Mouse (Mus musculus) frontal cortex, adult 2 months (tissue): ENCODE measurements around the gene Serpina12. TPM values are rescaled to one million over a fixed set of nuclear protein-coding genes. Genes with fewer than 3 reads are reported as not detected.

Experiments used
- DNase-seq, 2 experiments: peaks; one replicate each; pipeline ENCODE4 v3.0.0; 2022; ENCODE audit warnings: low spot score in 1 of 2; ENCODE audit errors: extremely low spot score in 1 of 2
- polyA plus RNA-seq: library from polyadenylated mRNA; depleted of rRNA; stranded (reverse); fragments of >200 nt; gene quantifications from 2 replicates; pipeline ENCODE4 v1.2.3, GENCODE M21; 2012; rRNA removed

Serpina12 gene
- polyA plus RNA-seq, result not detected in 2 replicates

DNA sequence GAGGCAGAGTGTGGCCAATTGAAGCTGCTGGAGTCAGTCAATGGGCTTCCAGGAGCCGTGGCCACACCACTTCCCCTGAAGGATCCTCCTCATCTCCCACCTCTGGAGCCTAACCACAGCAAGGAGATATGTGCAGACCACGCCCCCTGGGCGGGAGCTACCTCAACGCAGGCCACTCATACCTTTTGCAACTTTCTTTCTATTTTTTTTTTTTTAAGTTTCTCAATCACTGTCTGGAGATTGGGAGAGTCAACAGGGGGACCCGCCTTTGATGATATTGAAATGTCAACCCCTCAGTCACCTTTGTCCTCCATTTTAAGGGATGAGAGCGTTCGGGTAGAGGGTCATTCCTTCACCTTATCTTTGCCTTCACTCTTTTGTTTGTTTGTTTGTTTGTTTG lies at the start of gene Serpina12:
TSS of gene Serpina12 (minus strand) at position 101 of the 400 bp plus-strand sequence.
- no peak for DNase-seq

DNA sequence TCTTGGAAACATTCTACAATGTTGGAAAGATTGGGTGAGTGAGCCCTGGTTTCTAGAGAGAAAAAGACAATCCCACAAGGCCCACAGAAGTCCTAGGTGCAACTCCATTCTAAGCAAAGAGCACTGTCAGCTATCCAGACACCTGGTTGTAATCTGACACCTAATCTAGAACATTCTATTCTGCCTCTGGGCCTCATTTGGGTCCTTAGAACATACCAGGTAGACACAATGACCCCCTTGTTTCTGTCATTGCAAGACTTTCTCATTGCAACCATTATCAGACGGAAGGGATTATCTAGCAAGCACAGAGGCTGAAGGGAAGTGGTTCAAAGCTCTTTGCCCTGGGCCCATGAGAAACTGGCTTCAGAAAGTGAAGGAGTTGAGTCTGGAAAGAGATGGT lies 47.1 kb upstream of the Serpina12 start:
- DNase-seq, result no peak

DNA sequence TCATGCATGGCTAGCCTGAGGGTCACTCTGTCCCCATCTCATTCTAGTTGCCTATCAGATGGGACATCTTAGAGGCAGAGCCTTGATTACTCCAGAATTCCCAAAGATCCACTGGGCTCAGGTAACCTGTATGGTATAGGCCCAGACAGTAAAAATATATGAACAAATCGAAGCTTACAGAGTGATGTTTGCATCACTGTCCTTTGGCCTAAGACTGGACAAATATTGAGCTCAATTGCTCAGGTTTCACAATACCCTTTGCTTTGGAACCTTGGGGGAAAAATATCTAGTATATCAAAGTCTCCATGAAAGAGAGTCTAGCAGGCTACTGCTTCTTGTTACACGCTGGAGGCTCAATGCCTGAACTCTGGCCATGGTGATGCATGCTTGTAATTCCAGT lies 45.9 kb upstream of the Serpina12 start:
- no peak for DNase-seq

DNA sequence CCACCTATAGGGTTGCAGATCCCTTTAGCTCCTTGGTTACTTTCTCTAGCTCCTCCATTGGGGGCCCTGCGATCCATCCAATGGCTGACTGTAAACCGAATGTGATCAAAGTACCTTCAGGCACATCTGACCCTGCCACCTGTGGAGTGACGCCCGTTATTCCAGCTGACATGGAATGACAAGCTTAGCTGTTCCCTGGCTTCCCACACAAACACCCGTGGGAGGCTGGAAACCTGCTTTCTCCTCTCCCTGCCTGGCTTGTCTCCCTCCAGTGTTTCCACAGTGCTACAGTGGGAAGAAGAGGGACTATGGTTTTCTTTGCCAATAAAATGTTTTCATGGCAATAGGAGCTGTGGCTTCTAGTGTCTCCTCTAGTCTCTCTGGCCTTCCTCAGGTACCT lies 28.0 kb upstream of the Serpina12 start:
- DNase-seq, result peak in 1 of 2 experiments; percentile 62

- DNase-seq, result no peak
Measured at GRCm38 (mm10) chr12:104071708-104072107, 27.5 kb upstream of the Serpina12 start.

DNA sequence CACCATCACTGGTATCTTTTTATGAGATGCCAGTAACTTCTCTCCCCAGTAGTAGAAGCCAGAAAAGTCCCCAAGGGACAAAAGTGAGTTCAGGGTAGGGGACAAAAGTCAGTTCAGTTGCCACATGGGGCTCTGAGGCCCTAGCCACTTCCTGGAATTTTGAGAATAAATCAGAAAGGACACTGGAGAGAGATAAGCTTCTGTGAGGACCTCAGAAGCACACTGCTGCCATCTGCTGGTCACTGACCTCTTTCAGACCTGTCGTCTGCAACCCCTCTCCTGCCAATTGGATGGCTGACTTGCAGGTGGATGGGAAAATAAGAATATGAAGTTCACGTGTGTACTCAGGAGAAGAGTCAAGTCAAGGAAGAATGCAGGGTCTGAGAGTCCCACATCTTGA lies 25.4 kb upstream of the Serpina12 start:
- DNase-seq, result peak; percentile 48 to 95

- DNase-seq, result peak; percentile 44 to 82
Measured at GRCm38 (mm10) chr12:104067549-104067948, 23.3 kb upstream of the Serpina12 start.

DNA sequence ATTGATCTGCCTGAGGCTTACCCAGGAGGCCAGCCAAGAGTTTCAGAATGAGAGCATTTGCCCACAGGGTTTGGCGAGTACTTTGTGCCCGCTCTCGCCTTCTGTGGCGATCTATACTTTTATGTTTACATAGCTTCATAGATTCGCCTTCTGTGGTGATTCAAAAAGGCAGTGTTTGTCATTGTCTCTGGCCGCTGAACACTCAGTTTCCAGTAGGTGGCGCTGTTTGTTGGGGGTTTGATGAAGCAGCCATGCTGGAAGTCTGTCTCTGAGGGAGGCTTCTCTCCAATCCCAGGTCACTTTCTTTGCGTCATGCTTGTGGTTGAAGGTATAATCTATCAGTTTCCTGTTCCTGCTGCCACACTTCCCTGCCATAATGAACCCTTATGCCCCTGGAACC lies 22.0 kb upstream of the Serpina12 start:
- peak in 1 of 2 experiments; percentile 67 for DNase-seq

DNA sequence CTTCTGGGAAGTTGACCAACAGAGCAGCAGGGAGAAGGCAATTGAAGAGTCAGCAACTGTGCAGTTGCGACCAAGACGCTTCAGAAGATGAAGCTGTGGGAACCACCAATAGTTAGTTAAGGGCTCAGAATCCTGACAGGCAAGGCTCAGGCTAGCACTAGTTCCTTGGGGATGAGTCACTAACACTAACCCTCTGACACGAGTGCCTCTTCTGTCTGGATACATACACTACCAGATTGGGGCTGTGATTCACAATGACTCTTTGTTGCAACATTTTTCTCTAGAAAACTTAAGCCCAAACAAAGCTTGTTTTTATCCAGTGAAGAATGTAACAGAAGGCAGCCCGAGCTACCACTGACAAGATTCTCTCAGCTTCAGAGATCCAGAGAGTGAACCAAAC lies 20.8 kb upstream of the Serpina12 start:
- DNase-seq, result no peak

DNA sequence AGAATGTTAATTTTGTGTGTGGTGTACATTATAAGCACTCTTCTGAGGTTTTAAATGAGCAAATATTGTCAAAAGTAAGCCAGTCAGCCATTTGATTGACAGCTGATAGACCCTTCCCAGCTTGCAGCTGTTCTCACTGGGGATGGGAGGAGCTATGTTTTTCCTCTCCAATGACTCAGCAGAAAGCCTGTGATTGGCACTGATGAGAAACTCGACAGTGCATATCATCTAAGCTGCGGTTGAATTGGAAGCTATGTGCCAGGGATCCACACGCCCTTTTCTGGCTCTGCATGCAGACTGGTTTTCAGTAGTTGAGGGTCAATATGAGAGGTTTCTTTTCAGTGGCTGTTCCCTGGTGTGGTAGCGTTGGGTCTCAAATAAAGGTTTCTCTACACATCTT lies 20.3 kb upstream of the Serpina12 start:
- no peak for DNase-seq

GRCm38 (mm10) chr12:104061862-104062261 lies 17.6 kb upstream of the Serpina12 start:
- DNase-seq, result no peak

DNA sequence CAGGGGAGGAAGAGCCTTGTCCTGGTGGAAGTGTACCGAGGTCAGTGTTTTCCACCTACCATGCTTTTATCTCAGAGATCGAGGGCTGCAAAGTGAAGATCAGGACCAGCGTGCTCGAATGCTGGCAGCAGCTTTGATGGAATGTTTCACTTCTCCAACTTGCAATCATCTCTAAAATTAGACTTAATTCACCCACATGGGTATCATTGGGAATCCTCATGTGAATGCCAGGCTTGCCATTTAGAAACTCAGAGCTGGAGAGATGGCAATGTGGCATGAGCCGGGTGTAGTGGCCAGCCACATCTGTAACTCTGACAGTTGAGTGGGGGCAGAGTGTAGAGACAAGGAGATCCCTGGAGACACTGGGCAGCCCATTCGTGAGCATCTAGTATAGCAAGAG lies 15.9 kb upstream of the Serpina12 start:
- DNase-seq, result peak in 1 of 2 experiments; percentile 46

GRCm38 (mm10) chr12:104057531-104057930 lies 13.3 kb upstream of the Serpina12 start:
- no peak for DNase-seq

DNA sequence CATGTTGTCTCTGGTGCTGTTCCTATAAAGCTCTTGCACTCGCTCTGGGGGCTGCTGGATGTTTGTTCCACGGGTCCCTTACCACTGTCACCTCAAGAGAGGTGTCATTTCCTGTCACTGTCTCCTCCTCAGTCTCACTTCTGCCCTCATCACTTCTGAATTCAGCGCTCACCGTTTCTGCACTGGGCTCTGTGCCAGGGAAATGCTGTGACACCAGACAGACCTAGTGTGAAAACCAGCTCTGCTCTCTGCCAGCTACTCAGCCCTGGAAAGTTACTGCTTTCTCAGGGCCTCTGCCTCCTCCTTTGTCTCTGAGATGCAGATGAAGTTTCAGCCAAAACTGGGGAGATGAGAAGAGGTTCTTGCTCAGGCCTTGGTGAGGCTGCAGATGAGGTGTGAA lies 12.8 kb upstream of the Serpina12 start:
- peak; percentile 65 to 85 for DNase-seq

GRCm38 (mm10) chr12:104055755-104056154 lies 11.5 kb upstream of the Serpina12 start:
- DNase-seq, result no peak

- DNase-seq, result no peak
Measured at GRCm38 (mm10) chr12:104053995-104054394, 9.8 kb upstream of the Serpina12 start.

DNA sequence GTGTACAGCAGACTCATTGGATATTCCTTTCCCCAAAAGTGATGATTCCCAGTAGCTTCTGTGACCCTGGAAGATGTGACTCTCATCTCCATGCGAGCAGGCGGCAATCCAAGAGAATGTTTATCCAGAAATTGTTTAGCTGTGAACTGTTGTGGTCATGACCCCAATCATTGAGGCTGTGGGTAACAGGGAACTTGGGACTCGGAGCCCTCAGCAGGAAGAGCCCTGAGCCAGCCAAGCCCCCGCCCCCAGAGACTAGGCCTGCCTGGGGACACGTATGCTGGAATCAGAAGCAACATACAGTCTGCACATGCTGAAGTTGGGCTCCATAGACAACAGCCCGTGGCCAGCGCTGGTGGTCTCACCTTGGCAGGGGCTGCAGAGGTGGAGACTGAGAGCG lies 1.5 kb upstream of the Serpina12 start:
- no peak for DNase-seq

DNA sequence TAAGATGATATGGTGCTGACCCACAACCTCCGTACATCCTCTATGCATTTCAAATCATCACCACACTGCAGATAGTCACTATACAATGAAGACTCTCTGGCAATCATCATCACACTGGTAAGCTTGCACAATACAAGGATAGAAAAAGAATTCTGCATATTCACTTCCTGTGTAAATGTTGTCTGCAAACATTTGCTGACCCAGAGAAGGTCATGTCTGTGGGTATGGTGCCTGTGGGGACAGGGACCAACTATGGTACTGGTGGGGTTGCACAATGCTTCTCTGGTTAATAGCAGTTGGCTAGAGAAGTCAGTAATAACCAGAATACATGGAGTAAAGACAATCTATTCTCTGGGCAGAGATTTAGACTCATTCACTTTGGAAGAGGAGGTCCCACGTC lies 1.5 kb downstream of the Serpina12 start:
- no peak for DNase-seq

- DNase-seq, result peak in 1 of 2 experiments; percentile 44
Measured at GRCm38 (mm10) chr12:104041401-104041800, 2.8 kb downstream of the Serpina12 start.

DNA sequence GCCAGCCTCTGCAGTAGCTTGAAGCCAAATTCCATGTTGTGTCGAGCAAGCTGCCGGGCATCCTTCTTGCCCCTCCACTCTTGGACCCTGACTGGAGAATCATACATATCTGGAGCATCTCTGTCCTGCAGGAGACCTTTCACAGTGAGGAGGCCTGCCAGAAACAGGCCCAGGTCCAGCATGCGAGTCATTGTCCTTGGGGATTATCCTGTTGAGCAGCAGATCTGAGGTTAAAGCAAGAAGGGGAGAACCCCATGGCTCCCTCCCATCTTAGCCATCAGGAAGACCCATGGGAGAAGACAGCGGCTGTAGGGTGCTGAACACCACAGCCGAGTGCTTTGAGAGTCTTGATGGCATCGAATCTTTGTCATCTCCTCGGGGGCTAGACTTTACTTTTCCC lies 6.1 kb downstream of the Serpina12 start:
- no peak for DNase-seq

- DNase-seq, result no peak
Measured at GRCm38 (mm10) chr12:104033752-104034151, 10.5 kb downstream of the Serpina12 start.

GRCm38 (mm10) chr12:104029986-104030385 lies 14.3 kb downstream of the Serpina12 start:
- peak in 1 of 2 experiments; percentile 16 for DNase-seq

DNA sequence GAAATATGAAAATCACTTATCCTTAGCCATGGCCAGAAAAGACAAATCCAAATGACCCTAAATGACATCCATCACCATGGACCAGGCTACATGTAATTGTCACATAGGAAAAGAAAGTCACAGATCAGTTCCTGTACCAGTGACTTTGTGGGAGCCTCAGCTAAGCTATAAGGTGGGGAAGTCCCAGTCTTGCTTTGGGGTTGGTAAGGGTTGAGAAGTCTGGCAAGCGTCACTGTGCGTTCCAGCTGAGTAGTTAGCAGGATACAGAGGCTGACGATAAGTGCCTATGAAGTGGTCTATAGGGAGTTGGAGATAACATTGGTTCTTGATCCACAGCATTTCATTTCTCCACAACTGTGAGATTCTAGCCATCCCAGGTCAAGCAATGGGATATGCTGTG lies 29.0 kb downstream of the Serpina12 start:
- DNase-seq, result no peak
